Mouse (Mus musculus) lung, adult 2 months (tissue): ENCODE results near the gene Irak2.

ENCODE experiments used
- CTCF ChIP-seq: fragments of 200-500 bp; IDR thresholded peaks from 2 replicates; pipeline ENCODE4 v1.5.1; 2011; ENCODE audit warnings: mild to moderate bottlenecking, low read length, control low read depth; ENCODE audit not compliant: insufficient read depth
- POLR2A ChIP-seq: fragments of 200-500 bp; IDR thresholded peaks from 2 replicates; pipeline ENCODE4 v1.6.1; 2011; ENCODE audit warnings: low read depth, mild to moderate bottlenecking, control low read depth, low read length, borderline replicate concordance; ENCODE audit errors: extremely low read depth

GRCm38 (mm10) chr6:113642605-113643004 is 4.3 kb downstream of the Irak2 start:
- no peak for TF ChIP-seq CTCF
- TF ChIP-seq POLR2A: no peak
